Mouse (Mus musculus) MEL (cell line): Measurements from ENCODE around the gene Fer. TPM values are rescaled to one million over a fixed set of nuclear protein-coding genes. Genes with fewer than 3 reads are reported as not detected.
A peak's percentile ranks its signal among the peaks of the same experiment; 100 is the strongest.

ENCODE experiments used
- DNase-seq: peaks from one replicate; pipeline ENCODE4 v3.0.0; 2011; ENCODE audit warnings: low read depth, low spot score
- H3K27ac ChIP-seq: 2 replicates; pipeline ENCODE4 v1.5.1; 2012; ENCODE audit warnings: low read depth, mild to moderate bottlenecking, control low read depth, low read length, moderate library complexity; ENCODE audit not compliant: control insufficient read depth
- H3K27me3 ChIP-seq, 2 experiments: fragments of 150-350 bp in 1 of 2; sonication (generic) in 1 of 2; 2 replicates each; pipeline ENCODE4 v1.6.1; 2012; ENCODE audit warnings: low read length in 2 of 2, mild to moderate bottlenecking in 2 of 2, improper control_type of control experiment in 1 of 2, moderate library complexity in 1 of 2; ENCODE audit not compliant: insufficient read depth in 2 of 2, control insufficient read depth in 1 of 2
- H3K36me3 ChIP-seq, 2 experiments: 2 replicates each; pipeline ENCODE4 v1.6.1; 2012 to 2014; ENCODE audit warnings: low read length in 2 of 2, improper control_type of control experiment in 1 of 2, inconsistent platforms in 1 of 2, mild to moderate bottlenecking in 1 of 2; ENCODE audit not compliant: insufficient read depth in 2 of 2, control insufficient read depth in 1 of 2
- H3K4me1 ChIP-seq, 2 experiments: fragments of 150-350 bp in 1 of 2; sonication (generic) in 1 of 2; 2 replicates each; pipeline ENCODE4 v1.6.1; 2012; ENCODE audit warnings: low read length in 2 of 2, improper control_type of control experiment in 1 of 2, mild to moderate bottlenecking in 1 of 2; ENCODE audit not compliant: insufficient read depth in 2 of 2, control insufficient read depth in 1 of 2
- H3K4me3 ChIP-seq, 2 experiments: fragments of 150-350 bp in 1 of 2; sonication (generic) in 1 of 2; 2 replicates each; pipeline ENCODE4 v1.5.1; 2012; ENCODE audit warnings: low read depth in 2 of 2, low read length in 2 of 2, mild to moderate bottlenecking in 2 of 2, moderate library complexity in 2 of 2, control low read depth in 1 of 2, improper control_type of control experiment in 1 of 2; ENCODE audit not compliant: control insufficient read depth in 1 of 2, insufficient read depth in 1 of 2
- H3K79me2 ChIP-seq: 2 replicates; pipeline ENCODE4 v1.6.1; 2012; ENCODE audit warnings: mild to moderate bottlenecking, low read length, moderate library complexity; ENCODE audit not compliant: control insufficient read depth, poor library complexity, insufficient read depth
- H3K9ac ChIP-seq: 2 replicates; pipeline ENCODE4 v1.6.1; 2012; ENCODE audit warnings: low read depth, mild to moderate bottlenecking, control low read depth, low read length, moderate library complexity; ENCODE audit not compliant: control insufficient read depth, poor library complexity, severe bottlenecking
- H3K9me3 ChIP-seq: fragments of 150-350 bp; sonication (generic); replicated peaks from 2 replicates; pipeline ENCODE4 v1.6.1; 2012; ENCODE audit warnings: mild to moderate bottlenecking, low read length, improper control_type of control experiment, moderate library complexity; ENCODE audit not compliant: insufficient read depth
- BHLHE40 ChIP-seq: IDR thresholded peaks from 2 replicates; pipeline ENCODE4 v1.6.1; 2012; ENCODE audit warnings: low read depth, mild to moderate bottlenecking, inconsistent platforms, low read length, improper control_type of control experiment, borderline replicate concordance
- CTCF ChIP-seq, 3 experiments: IDR thresholded peaks in 2 of 3; conservative IDR thresholded peaks in 1 of 3; 2 replicates each; pipeline ENCODE4 v1.5.1; 2011 to 2012; ENCODE audit warnings: low read length in 3 of 3, low read depth in 2 of 3, mild to moderate bottlenecking in 2 of 3, improper control_type of control experiment in 1 of 3, inconsistent platforms in 1 of 3, mixed read lengths in 1 of 3, moderate library complexity in 1 of 3; ENCODE audit not compliant: control insufficient read depth in 1 of 3, insufficient read depth in 1 of 3, poor library complexity in 1 of 3, severe bottlenecking in 1 of 3
- E2F4 ChIP-seq: IDR thresholded peaks from 2 replicates; pipeline ENCODE4 v1.6.1; 2011; ENCODE audit warnings: low read depth, low read length, improper control_type of control experiment, borderline replicate concordance
- ELF1 ChIP-seq: IDR thresholded peaks from 2 replicates; pipeline ENCODE4 v1.6.1; 2014; ENCODE audit warnings: low read depth, mild to moderate bottlenecking, inconsistent platforms, low read length, improper control_type of control experiment, moderate library complexity
- GABPA ChIP-seq: IDR thresholded peaks from 2 replicates; pipeline ENCODE4 v1.6.1; 2012; ENCODE audit warnings: low read depth, mild to moderate bottlenecking, inconsistent platforms, low read length, improper control_type of control experiment, moderate library complexity
- KAT2A ChIP-seq: conservative IDR thresholded peaks from 2 replicates; pipeline ENCODE4 v1.6.1; 2012; ENCODE audit warnings: low read depth, low read length, improper control_type of control experiment, inconsistent platforms
- MAZ ChIP-seq: IDR thresholded peaks from 2 replicates; pipeline ENCODE4 v1.6.1; 2012; ENCODE audit warnings: low read depth, mild to moderate bottlenecking, inconsistent platforms, low read length, improper control_type of control experiment
- MEF2A ChIP-seq: IDR thresholded peaks from 2 replicates; pipeline ENCODE4 v1.6.1; 2014; ENCODE audit warnings: low read depth, mild to moderate bottlenecking, inconsistent platforms, low read length, improper control_type of control experiment; ENCODE audit not compliant: poor library complexity, insufficient replicate concordance, severe bottlenecking; ENCODE audit errors: extremely low read depth
- NELFE ChIP-seq: IDR thresholded peaks from 2 replicates; pipeline ENCODE4 v1.6.1; 2011; ENCODE audit warnings: low read depth, low read length, improper control_type of control experiment
- POLR2AphosphoS5 ChIP-seq: IDR thresholded peaks from 2 replicates; pipeline ENCODE4 v1.6.1; 2012; ENCODE audit warnings: low read depth, borderline replicate concordance, mild to moderate bottlenecking, inconsistent platforms, low read length, moderate library complexity, mixed read lengths
- RAD21 ChIP-seq: IDR thresholded peaks from 2 replicates; pipeline ENCODE4 v1.6.1; 2011; ENCODE audit warnings: mild to moderate bottlenecking, low read depth, low read length, improper control_type of control experiment
- SMC3 ChIP-seq: IDR thresholded peaks from 2 replicates; pipeline ENCODE4 v1.6.1; 2011; ENCODE audit warnings: low read depth, low read length, improper control_type of control experiment
- TAL1 ChIP-seq: IDR thresholded peaks from 2 replicates; pipeline ENCODE4 v1.6.1; 2012; ENCODE audit warnings: mild to moderate bottlenecking, inconsistent platforms, low read length, moderate library complexity, mixed read lengths
- ZC3H11A ChIP-seq: IDR thresholded peaks from 2 replicates; pipeline ENCODE4 v1.6.1; 2012; ENCODE audit warnings: low read depth, mild to moderate bottlenecking, inconsistent platforms, low read length, improper control_type of control experiment
- ZKSCAN1 ChIP-seq: IDR thresholded peaks from 2 replicates; pipeline ENCODE4 v1.6.1; 2012; ENCODE audit warnings: low read depth, mild to moderate bottlenecking, inconsistent platforms, low read length, improper control_type of control experiment, moderate library complexity
- ZNF384 ChIP-seq: IDR thresholded peaks from 2 replicates; pipeline ENCODE4 v1.6.1; 2012; ENCODE audit warnings: low read depth, mild to moderate bottlenecking, inconsistent platforms, low read length, improper control_type of control experiment
- polyA plus RNA-seq, 2 experiments: library from polyadenylated mRNA; stranded (reverse) in 1 of 2; unstranded in 1 of 2; fragments of >175 nt in 1 of 2; fragments of >200 nt in 1 of 2; gene quantifications; 2 replicates each; pipeline versions ENCODE4 v1.2.1 to v1.2.4; 2012; ENCODE audit warnings: low replicate concordance in 2 of 2, low read depth in 1 of 2; ENCODE audit not compliant: insufficient read length in 2 of 2, insufficient read depth in 1 of 2, missing spikeins in 1 of 2
- total RNA-seq: library from RNA; depleted of rRNA; stranded (reverse); fragments of 300-350 nt; gene quantifications from 2 replicates; pipeline ENCODE4 v1.2.3, GENCODE M21; 2012

The Fer gene
- total and polyA plus RNA-seq, 3 experiments: 8.5 to 11.2 TPM; not detected in 1

- H3K9me3 ChIP-seq: no peaks in the 10 kb centered on the region
- H3K4me1 ChIP-seq: no peaks in the 10 kb centered on the region
- H3K36me3 ChIP-seq: no peaks in the 10 kb centered on the region
- DNase-seq: peak; percentile 50
- no peaks in the 10 kb centered on the region for H3K79me2 ChIP-seq
- no peak overlapping the region for H3K27ac ChIP-seq
- TF ChIP-seq TAL1 (no peak), ZC3H11A (peak; percentile 25), SMC3 (peak; percentile 62), POLR2AphosphoS5 (no peak), ELF1 (no peak), CTCF (IDR thresholded peaks at IDR 0.05 in 2 of 3, conservative IDR thresholded peaks at IDR 0.05 in 1 of 3; ENCODE audit: control insufficient read depth in 1 of 3, insufficient read depth in 1 of 3, low read depth in 2 of 3, low read length in 3 of 3, poor library complexity in 1 of 3, severe bottlenecking in 1 of 3) (peak in 2 of 3 experiments; percentile 42 to 54; a peak in 5 of 6 replicates), RAD21 (peak; percentile 57)
- H3K4me3 ChIP-seq: no peak overlapping the region
- H3K9ac ChIP-seq: no peak overlapping the region
- H3K27me3 ChIP-seq: no peaks in the 10 kb centered on the region
Measured at GRCm38 (mm10) chr17:64026485-64026884, 163.6 kb downstream of the Fer start.

- TF ChIP-seq ZC3H11A (no peak), GABPA (no peak), NELFE (no peak), ZKSCAN1 (no peak), SMC3 (no peak)
- Histone ChIP-seq H3K36me3 (no peaks in the 10 kb centered on the region), H3K27me3 (no peaks in the 10 kb centered on the region), H3K4me3 (no peak overlapping the region), H3K27ac (no peak overlapping the region), H3K79me2 (no peaks in the 10 kb centered on the region), H3K9ac (no peak overlapping the region), H3K9me3 (no peaks in the 10 kb centered on the region), H3K4me1 (no peaks in the 10 kb centered on the region)
- no peak for DNase-seq
Measured at GRCm38 (mm10) chr17:64041771-64042170, 178.9 kb downstream of the Fer start.

- TF ChIP-seq MAZ (no peak), ZNF384 (no peak), POLR2AphosphoS5 (no peak), TAL1 (no peak), KAT2A (no peak), E2F4 (no peak), MEF2A (no peak), BHLHE40 (no peak)
- TF ChIP-seq, all 39 proteins: peak for 0
- DNase-seq: no peak
- H3K79me2 ChIP-seq: no peaks in the 10 kb centered on the region
Measured at GRCm38 (mm10) chr17:64045326-64045725, 182.5 kb downstream of the Fer start.

More at GRCm38 (mm10) chr17:64045326-64045725, 182.5 kb downstream of the Fer start:
- Histone ChIP-seq H3K27ac (no peak overlapping the region), H3K9me3 (no peaks in the 10 kb centered on the region), H3K9ac (no peak overlapping the region), H3K36me3 (no peaks in the 10 kb centered on the region), H3K4me1 (no peaks in the 10 kb centered on the region), H3K27me3 (no peaks in the 10 kb centered on the region), H3K4me3 (no peak overlapping the region)
